Mouse (Mus musculus): ENCODE measurements around the gene Ccna2. TPM values are rescaled to one million over a fixed set of nuclear protein-coding genes. Genes with fewer than 3 reads are reported as not detected.

The Ccna2 gene
- polyA plus RNA-seq, 1 experiment from 2014 or later: 193 TPM

DNA sequence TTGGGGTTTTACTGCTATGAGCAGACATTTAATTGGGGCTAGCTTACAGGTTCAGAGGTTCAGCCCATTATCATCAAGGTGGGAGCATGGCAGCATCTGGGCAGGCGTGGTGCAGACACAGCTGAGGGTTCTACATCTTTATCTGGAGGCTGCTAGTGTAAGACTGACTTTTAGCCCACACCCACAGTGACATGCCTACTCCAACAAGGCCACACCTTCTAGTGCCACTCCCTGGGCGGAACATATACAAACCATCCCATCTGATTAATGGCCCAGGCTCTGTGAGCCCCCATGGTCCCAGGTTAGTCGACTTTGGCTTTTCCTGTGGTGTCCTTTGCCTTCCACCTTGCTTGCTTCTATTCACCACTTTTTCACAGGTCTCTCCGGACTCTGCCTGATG, 12.3 kb downstream of the Ccna2 start:
- no peak for ATAC-seq (ENCODE audit: insufficient number of reproducible peaks, insufficient read depth, low FRiP score, low TSS enrichment, low read depth)
- peaks cover 90% of the 10 kb centered on the region for H3K36me3 ChIP-seq
- no peak overlapping the region for H3K4me2 ChIP-seq
- H3K4me3 ChIP-seq (replicated peaks): no peak overlapping the region
- no peak overlapping the region for H3K27ac ChIP-seq
- H3K9me3 ChIP-seq: no peaks in the 10 kb centered on the region
- no peaks in the 10 kb centered on the region for H3K27me3 ChIP-seq
- 84% methylated on average over 4 of the region's 4 CpGs for WGBS
- no peaks in the 10 kb centered on the region for H3K4me1 ChIP-seq (replicated peaks)
- no peak overlapping the region for H3K9ac ChIP-seq (replicated peaks)

DNA sequence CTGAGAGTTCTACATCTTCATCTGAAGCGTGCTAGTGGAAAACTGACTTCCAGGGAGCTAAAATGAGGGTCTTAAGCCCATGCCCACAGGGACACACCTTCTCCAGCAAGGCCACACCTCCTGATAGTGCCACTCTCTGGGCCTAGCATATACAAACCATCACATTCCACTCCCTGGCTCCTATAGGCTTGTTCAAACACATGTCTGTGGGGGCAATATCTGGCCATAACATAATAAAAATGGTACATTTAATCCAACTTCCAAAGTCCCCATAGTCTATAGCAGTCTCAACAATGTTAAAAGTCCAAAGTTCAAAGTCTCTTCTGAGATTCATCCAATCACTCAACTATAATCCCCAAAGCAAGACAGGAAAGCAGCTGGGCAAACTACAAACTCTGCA, 14.3 kb downstream of the Ccna2 start:
- no peaks in the 10 kb centered on the region for H3K9me3 ChIP-seq
- no peak overlapping the region for H3K9ac ChIP-seq (replicated peaks)
- H3K27me3 ChIP-seq: no peaks in the 10 kb centered on the region
- no peak overlapping the region for H3K27ac ChIP-seq
- 87% methylated on average over 1 of the region's 1 CpGs for WGBS
- ATAC-seq (ENCODE audit: insufficient number of reproducible peaks, insufficient read depth, low FRiP score, low TSS enrichment, low read depth): no peak
- peaks cover 2% of the 10 kb centered on the region; the same call in 1 of the 2 replicates for H3K4me1 ChIP-seq (replicated peaks)
- H3K4me2 ChIP-seq: no peak overlapping the region
- H3K36me3 ChIP-seq: peaks cover 79% of the 10 kb centered on the region
- H3K4me3 ChIP-seq (replicated peaks): no peak overlapping the region

DNA sequence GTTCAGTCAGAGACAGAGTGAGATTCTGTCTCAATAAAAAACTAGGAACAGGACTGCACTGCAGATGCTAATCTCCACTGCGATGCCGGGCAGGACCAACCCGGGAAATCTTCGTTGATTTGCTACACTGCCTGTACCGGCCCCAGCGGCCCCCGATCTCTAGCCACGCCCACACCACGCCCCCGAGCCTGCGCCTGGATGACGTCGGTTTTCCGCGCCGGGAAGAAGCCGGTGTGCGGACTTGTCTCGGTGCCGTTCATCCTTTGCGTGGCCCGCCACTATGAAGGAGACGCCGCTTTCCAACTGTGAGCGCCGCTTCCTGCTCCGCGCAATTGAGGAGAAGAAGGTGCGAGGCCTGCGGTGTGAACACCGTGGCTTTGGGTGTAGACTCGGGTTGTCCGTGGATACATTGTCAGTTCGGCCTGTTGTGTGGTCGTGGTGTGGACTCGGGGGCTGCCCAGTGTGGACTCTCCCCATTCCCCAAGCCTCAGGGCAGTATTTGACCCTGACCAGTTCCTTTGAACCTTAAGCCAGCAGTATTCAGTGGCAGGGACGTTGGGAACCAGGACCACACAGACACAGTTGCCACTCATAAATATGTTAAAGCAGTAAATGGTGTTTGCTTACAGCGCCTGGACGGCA, 19.4 kb downstream of the Ccna2 start, which contains the start of gene Exosc9:
TSS of gene Exosc9 (plus strand) at position 201 of the 642 bp plus-strand sequence.
- H3K27me3 ChIP-seq: no peaks in the 10 kb centered on the region
- under 1% methylated on average over 39 of the region's 39 CpGs for WGBS
- peaks cover 38% of the 10 kb centered on the region for H3K36me3 ChIP-seq
- ATAC-seq (ENCODE audit: insufficient number of reproducible peaks, insufficient read depth, low FRiP score, low TSS enrichment, low read depth): peak; percentile 94
- peak within 1 kb of the TSS; percentile 91 for H3K4me3 ChIP-seq (replicated peaks)
- no peaks in the 10 kb centered on the region for H3K9me3 ChIP-seq
- H3K4me1 ChIP-seq (replicated peaks): peaks cover 6% of the 10 kb centered on the region; the same call in 1 of the 2 replicates
- H3K27ac ChIP-seq: no peak within 1 kb of the TSS
- peak within 1 kb of the TSS; percentile 75 for H3K9ac ChIP-seq (replicated peaks)
- H3K4me2 ChIP-seq: peak within 1 kb of the TSS; percentile 73

DNA sequence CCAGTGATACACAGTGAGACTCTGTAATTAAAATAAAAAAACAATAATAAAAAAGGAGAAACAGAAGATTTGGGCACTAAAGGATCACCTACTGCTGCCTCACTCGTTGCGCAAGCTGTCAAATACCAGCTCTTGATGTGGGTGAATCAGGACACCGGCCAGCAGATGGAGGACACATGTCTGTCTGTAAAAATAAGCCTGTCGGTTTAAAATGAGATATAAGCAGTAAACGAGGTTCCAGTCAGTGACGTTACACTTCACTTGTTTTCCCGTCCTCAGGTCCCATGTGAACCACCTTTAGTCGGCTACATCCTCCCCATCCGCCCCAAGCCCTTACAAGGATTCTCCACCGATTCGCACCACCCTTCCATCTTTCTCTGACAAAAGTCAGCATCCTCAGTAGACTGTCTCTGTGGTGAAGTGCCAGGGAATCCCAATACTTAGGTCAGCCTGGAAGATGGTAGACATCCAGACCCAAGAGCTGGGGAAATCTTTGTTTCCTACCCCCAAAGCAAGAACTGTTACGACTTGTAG, 20.0 kb downstream of the Ccna2 start:
- WGBS: 21% methylated on average over 12 of the region's 12 CpGs
- no peak overlapping the region for H3K27ac ChIP-seq

DNA sequence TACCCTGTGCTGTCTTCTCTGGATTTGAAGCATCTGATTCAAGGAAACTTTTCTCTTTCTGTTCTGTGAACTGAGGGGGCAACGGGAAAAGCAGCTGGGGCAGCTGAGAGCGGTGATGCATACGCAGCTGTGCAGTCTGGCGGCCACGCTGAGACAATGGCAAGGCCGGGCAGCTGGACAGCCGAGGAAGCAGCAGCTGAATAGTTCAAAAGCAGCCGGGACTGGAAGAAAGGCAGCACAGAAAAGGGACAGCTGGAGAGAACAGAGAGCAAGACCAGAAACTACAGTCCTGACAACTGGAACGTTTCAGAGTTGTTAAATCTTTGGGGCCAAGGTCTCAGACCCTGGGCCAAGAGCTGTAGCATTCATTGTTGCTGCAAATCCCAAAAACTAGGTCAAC, 20.6 kb downstream of the Ccna2 start:
- Histone ChIP-seq H3K4me3 (replicated peaks) (0 out of 2 replicates have a peak overlapping the region, but pooled peaks have one; percentile 91), H3K9ac (replicated peaks) (no peak overlapping the region), H3K27ac (no peak overlapping the region), H3K4me2 (peak overlapping the region; percentile 73), H3K36me3 (peaks cover 26% of the 10 kb centered on the region), H3K9me3 (no peaks in the 10 kb centered on the region), H3K4me1 (replicated peaks) (peaks cover 6% of the 10 kb centered on the region; the same call in 1 of the 2 replicates), H3K27me3 (no peaks in the 10 kb centered on the region)
- no peak for ATAC-seq (ENCODE audit: insufficient number of reproducible peaks, insufficient read depth, low FRiP score, low TSS enrichment, low read depth)
- WGBS: 64% methylated on average over 9 of the region's 9 CpGs

More for the DNA sequence above, 20.0 kb downstream of the Ccna2 start:
- Histone ChIP-seq H3K4me2 (peak overlapping the region; percentile 73), H3K9ac (replicated peaks) (peak overlapping the region; percentile 75), H3K36me3 (peaks cover 32% of the 10 kb centered on the region), H3K27me3 (no peaks in the 10 kb centered on the region), H3K4me1 (replicated peaks) (peaks cover 6% of the 10 kb centered on the region; the same call in 1 of the 2 replicates), H3K9me3 (no peaks in the 10 kb centered on the region), H3K4me3 (replicated peaks) (peak overlapping the region; percentile 91)
- peak; percentile 28; the same call in 1 of the 2 replicates for ATAC-seq (ENCODE audit: insufficient number of reproducible peaks, insufficient read depth, low FRiP score, low TSS enrichment, low read depth)

DNA sequence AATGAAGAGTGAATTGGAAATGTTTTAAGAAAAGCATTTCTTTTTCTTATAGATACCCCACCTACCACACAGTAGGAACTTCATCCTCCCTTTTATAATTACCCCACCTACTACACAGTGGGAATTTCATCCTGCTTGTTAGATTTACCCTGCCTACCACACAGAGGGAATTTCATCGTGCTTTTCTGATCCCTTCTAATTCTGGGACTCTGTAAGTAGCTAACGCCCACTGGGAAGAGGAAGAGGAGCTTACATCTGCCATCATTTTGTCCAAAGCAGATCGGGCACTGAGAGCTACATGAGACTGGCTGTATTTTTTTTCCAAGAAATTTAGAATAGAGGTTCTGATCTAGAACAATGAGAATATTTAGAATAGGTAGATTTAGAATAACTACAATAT, 27.0 kb downstream of the Ccna2 start:
- no peaks in the 10 kb centered on the region for H3K27me3 ChIP-seq
- no peaks in the 10 kb centered on the region for H3K4me1 ChIP-seq (replicated peaks)
- no peak overlapping the region for H3K9ac ChIP-seq (replicated peaks)
- H3K4me3 ChIP-seq (replicated peaks): no peak overlapping the region
- H3K27ac ChIP-seq: no peak overlapping the region
- 77% methylated on average over 3 of the region's 3 CpGs for WGBS
- ATAC-seq (ENCODE audit: insufficient number of reproducible peaks, insufficient read depth, low FRiP score, low TSS enrichment, low read depth): no peak
- no peaks in the 10 kb centered on the region for H3K36me3 ChIP-seq
- no peak overlapping the region for H3K4me2 ChIP-seq
- no peaks in the 10 kb centered on the region for H3K9me3 ChIP-seq

DNA sequence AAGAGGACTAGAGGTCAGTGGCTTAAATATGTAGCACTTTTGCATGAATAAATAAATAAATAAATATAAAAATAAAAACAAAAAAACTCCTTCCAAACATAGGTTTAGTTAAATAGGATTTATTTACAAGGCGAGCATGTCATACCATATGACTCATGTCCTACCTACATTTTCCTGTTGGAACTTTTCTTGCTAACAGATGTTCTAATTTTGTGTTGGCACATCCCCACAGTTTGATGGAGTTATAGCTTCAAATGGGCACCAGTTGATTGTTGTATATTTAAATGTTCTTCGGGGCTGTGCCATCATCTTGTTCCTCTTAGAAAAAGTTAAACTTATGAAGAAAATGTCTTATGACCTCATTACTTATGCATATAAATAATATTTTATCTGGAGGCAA, 30.6 kb downstream of the Ccna2 start:
- 86% methylated on average over 2 of the region's 2 CpGs for WGBS
- Histone ChIP-seq H3K4me3 (replicated peaks) (no peak overlapping the region), H3K4me1 (replicated peaks) (no peaks in the 10 kb centered on the region), H3K9ac (replicated peaks) (no peak overlapping the region), H3K36me3 (no peaks in the 10 kb centered on the region), H3K4me2 (no peak overlapping the region), H3K9me3 (no peaks in the 10 kb centered on the region), H3K27me3 (no peaks in the 10 kb centered on the region), H3K27ac (no peak overlapping the region)
- no peak for ATAC-seq (ENCODE audit: insufficient number of reproducible peaks, insufficient read depth, low FRiP score, low TSS enrichment, low read depth)

DNA sequence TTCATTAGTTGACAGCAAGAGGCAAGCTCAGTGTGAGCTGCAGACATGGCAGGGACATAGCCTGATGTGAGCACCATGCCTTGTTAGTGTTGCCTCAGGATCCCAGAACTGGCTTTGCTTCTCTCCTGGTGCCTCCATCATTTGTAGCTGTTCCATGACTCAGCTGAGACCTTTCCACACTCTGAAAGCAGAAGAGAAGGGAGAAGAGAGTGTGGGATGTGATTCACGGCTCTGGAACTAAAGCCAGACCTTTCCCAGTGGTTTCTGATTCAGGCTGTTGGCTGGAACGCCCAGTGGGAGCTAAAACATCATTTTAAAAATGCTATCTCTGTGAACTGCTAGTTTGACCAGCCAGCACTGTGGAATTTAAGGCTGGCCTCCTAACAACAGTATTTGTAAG, 31.2 kb downstream of the Ccna2 start:
- Histone ChIP-seq H3K9ac (replicated peaks) (no peak overlapping the region), H3K4me3 (replicated peaks) (no peak overlapping the region), H3K4me2 (no peak overlapping the region), H3K4me1 (replicated peaks) (no peaks in the 10 kb centered on the region), H3K9me3 (no peaks in the 10 kb centered on the region), H3K27ac (no peak overlapping the region), H3K36me3 (no peaks in the 10 kb centered on the region), H3K27me3 (no peaks in the 10 kb centered on the region)
- ATAC-seq (ENCODE audit: insufficient number of reproducible peaks, insufficient read depth, low FRiP score, low TSS enrichment, low read depth): no peak
- whole genome bisulfite sequencing: 65% methylated on average over 2 of the region's 2 CpGs

DNA sequence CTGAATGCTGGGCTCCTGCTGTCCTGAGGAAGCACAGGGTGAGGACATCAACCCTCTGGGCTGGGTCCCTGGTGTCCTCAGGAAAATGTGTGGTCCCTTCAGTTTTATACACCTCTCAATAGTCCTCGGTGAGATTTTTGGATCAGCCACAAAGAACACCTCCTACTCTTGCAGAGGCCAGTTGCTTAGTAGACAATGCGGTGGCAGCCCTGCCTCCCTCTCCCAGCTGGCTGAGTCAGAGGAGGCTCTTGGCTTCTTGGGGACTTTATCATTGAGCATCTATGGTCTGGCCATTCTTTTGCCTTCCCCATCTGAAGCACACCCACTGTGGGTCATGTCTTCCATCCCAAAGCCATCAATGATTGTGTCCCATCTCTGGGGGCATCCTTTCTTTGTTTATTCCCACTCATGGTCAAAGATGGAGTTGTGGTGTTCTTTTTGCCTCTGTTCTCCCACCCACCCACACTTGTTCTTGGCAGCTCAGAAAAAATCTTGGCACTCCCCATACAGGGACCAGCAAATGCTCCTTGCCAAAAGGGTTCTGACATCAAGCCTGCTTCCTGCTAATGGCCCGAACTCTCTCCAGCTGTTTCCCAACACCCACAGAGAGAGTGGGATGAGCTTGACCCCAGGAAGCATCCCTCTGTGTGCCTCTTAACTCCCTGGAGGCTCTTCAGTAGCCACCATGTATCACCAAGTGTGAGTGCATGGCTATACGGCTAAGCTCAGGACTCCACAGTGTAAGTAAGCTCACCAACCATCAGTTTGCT, 34.1 kb downstream of the Ccna2 start:
- 80% methylated on average over 4 of the region's 4 CpGs for WGBS
- no peak overlapping the region for H3K9ac ChIP-seq (replicated peaks)
- H3K9me3 ChIP-seq: no peaks in the 10 kb centered on the region
- H3K4me3 ChIP-seq (replicated peaks): no peak overlapping the region
- no peak overlapping the region for H3K27ac ChIP-seq
- H3K36me3 ChIP-seq: no peaks in the 10 kb centered on the region
- ATAC-seq (ENCODE audit: insufficient number of reproducible peaks, insufficient read depth, low FRiP score, low TSS enrichment, low read depth): no peak
- no peak overlapping the region for H3K4me2 ChIP-seq
- H3K4me1 ChIP-seq (replicated peaks): peaks cover 4% of the 10 kb centered on the region; the same call in 1 of the 2 replicates
- peaks cover under 1% of the 10 kb centered on the region; the same call in 1 of the 2 replicates for H3K27me3 ChIP-seq

DNA sequence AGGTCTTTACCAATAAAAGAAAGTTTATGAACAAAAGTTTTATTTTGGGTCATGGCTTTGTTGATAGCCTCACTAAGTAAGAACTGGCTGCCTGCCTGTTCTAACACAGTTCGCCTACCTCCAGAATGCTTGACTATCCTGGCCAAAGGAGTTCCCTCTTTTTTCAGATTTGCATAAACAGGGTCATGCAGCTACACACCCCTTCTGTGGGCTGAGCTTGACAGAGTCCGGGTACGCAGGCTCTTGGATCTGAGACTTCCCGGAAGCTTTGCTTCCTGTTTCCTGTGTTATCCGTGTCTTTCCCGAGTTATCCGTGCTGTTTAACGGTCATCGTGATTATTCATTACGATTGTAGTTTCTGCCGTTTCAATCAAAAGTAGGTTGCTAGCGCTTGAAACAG, 35.9 kb downstream of the Ccna2 start:
- Histone ChIP-seq H3K9ac (replicated peaks) (no peak overlapping the region), H3K4me2 (no peak overlapping the region), H3K9me3 (no peaks in the 10 kb centered on the region), H3K36me3 (no peaks in the 10 kb centered on the region), H3K27ac (no peak overlapping the region), H3K27me3 (peaks cover 7% of the 10 kb centered on the region; the same call in 1 of the 2 replicates), H3K4me3 (replicated peaks) (no peak overlapping the region), H3K4me1 (replicated peaks) (peaks cover 14% of the 10 kb centered on the region)
- WGBS: 88% methylated on average over 12 of the region's 12 CpGs
- no peak for ATAC-seq (ENCODE audit: insufficient number of reproducible peaks, insufficient read depth, low FRiP score, low TSS enrichment, low read depth)

DNA sequence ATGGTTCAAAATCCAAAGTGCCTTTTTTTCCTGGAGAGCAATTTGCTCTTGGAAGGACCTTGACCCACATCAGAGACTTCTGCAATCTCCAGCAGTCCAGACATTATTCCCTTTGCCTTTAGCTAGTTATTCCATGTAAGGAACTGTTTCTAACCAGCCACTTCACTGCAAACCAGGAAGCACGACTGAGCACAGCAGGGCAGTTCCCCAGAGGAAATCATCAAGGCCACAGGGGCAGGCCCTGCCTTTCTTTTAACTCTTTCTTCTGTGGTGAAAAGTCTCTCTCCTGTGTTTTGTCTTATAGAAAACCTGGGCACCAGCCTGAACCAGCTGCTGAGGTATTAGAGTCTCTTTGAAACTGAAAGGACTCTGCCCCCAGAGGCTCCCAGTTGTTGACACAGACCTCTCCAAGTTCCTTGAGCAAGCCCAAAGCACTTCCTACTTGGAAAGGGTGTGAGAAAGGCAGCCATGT, 38.7 kb downstream of the Ccna2 start:
- no peak overlapping the region for H3K4me3 ChIP-seq (replicated peaks)
- WGBS: 3% methylated on average over 1 of the region's 1 CpGs
- H3K27ac ChIP-seq: 0 out of 2 replicates have a peak overlapping the region, but pooled peaks have one; percentile 0
- H3K27me3 ChIP-seq: peaks cover 11% of the 10 kb centered on the region; the same call in 1 of the 2 replicates
- no peaks in the 10 kb centered on the region for H3K36me3 ChIP-seq
- 0 out of 2 replicates have a peak overlapping the region, but pooled peaks have one; percentile 63 for H3K4me2 ChIP-seq
- no peak for ATAC-seq (ENCODE audit: insufficient number of reproducible peaks, insufficient read depth, low FRiP score, low TSS enrichment, low read depth)
- H3K9me3 ChIP-seq: no peaks in the 10 kb centered on the region
- H3K4me1 ChIP-seq (replicated peaks): peaks cover 14% of the 10 kb centered on the region
- H3K9ac ChIP-seq (replicated peaks): no peak overlapping the region

Measured in limb, embryonic 12.5 days (tissue).